Mouse (Mus musculus) forebrain, embryonic 10.5 days (tissue): ENCODE results near the gene 1700025C18Rik. TPM values are rescaled to one million over a fixed set of nuclear protein-coding genes. Genes with fewer than 3 reads are reported as not detected.

ENCODE experiments used
- DNase-seq: peaks from one replicate; pipeline ENCODE4 v3.0.0-alpha.2; 2017; ENCODE audit warnings: low spot score; ENCODE audit errors: extremely low spot score
- H3K27ac ChIP-seq: fragments of 300-500 bp; sonication (generic); 2 replicates; pipeline ENCODE4 v1.5.1; 2016; ENCODE audit warnings: mild to moderate bottlenecking
- H3K27me3 ChIP-seq: fragments of 300-500 bp; sonication (generic); 2 replicates; pipeline ENCODE4 v1.6.1; 2016; ENCODE audit warnings: mild to moderate bottlenecking; ENCODE audit not compliant: poor library complexity, severe bottlenecking
- H3K36me3 ChIP-seq: fragments of 300-500 bp; sonication (generic); replicated peaks from 2 replicates; pipeline ENCODE4 v1.6.1; 2016; ENCODE audit warnings: mild to moderate bottlenecking, moderate library complexity
- H3K4me1 ChIP-seq: fragments of 300-500 bp; sonication (generic); 2 replicates; pipeline ENCODE4 v1.6.1; 2016
- H3K4me3 ChIP-seq: fragments of 300-500 bp; sonication (generic); 2 replicates; pipeline ENCODE4 v1.5.1; 2016; ENCODE audit warnings: mild to moderate bottlenecking, moderate library complexity
- H3K9me3 ChIP-seq: fragments of 300-500 bp; sonication (generic); 2 replicates; pipeline ENCODE4 v1.6.1; 2016; ENCODE audit warnings: mild to moderate bottlenecking, moderate library complexity
- WGBS: fragments of 180-500 bp; shearing (Covaris S2); methylation state at CpG from one replicate; pipeline ENCODE4 v1.1.7; 2016; 5-methylcytosine and 5-hydroxymethylcytosine counted together
- polyA plus RNA-seq: library from polyadenylated mRNA; unstranded; fragments of >200 nt; fragmentation: Nextera tagmentation; extraction: Ambion mirVana; gene quantifications from 2 replicates; pipeline ENCODE4 v1.2.1, GENCODE M21; 2016

1700025C18Rik gene
- polyA plus RNA-seq, 1 experiment from 2014 or later, result not detected

DNA sequence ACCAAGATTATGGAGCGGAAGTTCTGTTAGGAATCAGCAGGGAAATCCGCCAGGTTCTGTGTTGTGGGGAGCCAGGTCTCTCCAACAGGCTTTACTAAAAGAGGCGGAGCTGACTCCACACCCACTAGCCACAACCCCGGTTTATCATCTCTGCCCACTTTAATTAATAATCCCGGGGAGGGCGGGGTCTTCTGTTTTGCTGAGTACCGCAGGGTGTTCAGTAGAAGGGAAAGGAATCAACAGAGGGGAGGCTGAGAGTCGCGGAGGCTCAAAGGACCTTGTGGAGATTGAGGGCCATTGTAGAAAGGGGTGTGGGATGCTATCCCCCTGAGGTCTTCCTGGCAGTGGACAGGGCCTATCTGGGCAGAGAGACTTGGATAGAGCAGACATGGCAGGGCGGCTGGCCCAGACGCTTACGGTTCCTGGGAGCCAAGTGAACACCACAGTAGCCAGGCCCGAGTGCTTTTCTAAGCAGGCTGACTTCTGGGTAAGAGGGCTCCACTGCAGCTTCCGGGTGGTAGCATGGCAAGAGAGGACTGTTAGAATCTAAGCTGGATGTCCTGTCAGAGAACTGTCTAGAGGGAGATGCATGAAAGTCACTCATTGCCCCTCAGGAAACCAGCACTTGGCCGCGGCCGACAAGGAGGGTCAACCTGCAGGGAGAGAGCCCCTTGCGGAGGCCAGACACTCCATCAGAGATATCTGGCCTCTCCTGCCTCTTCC, 39.6 kb downstream of the 1700025C18Rik start:
- H3K27me3 ChIP-seq, result peaks cover 23% of the 10 kb centered on the region
- WGBS, result 70% methylated on average over 18 of the region's 18 CpGs
- no peak overlapping the region for H3K4me3 ChIP-seq
- H3K9me3 ChIP-seq, result no peaks in the 10 kb centered on the region
- no peaks in the 10 kb centered on the region for H3K36me3 ChIP-seq
- peak overlapping the region; percentile 26; the same call in 1 of the 2 replicates for H3K27ac ChIP-seq
- peaks cover 36% of the 10 kb centered on the region for H3K4me1 ChIP-seq
- no peak for DNase-seq

DNA sequence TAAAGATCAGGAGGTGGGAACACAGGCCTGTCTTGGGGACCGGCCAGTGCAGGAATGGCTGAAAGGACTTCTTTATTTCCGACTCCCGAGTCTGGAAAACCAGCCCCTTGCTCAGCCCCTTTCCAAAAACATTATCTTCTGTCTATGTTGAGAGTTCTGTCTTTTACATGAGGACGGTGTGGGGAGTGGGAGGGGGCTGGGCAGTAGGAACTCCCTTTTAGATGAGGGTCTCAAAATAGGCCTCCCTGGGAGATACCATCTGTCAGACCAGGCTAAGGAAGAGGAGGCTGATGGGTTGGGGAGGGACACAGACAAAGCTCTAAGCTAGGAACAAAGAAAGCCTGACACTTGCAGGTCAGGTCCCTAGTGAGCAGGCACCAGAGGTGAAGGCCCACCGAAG, 41.5 kb downstream of the 1700025C18Rik start:
- Histone ChIP-seq H3K4me3 (no peak overlapping the region), H3K27ac (0 out of 2 replicates have a peak overlapping the region, but pooled peaks have one; percentile 9), H3K36me3 (no peaks in the 10 kb centered on the region), H3K4me1 (peaks cover 27% of the 10 kb centered on the region), H3K27me3 (peaks cover 8% of the 10 kb centered on the region; the same call in 1 of the 2 replicates), H3K9me3 (no peaks in the 10 kb centered on the region)
- WGBS, result 69% methylated on average over 5 of the region's 5 CpGs
- no peak for DNase-seq

DNA sequence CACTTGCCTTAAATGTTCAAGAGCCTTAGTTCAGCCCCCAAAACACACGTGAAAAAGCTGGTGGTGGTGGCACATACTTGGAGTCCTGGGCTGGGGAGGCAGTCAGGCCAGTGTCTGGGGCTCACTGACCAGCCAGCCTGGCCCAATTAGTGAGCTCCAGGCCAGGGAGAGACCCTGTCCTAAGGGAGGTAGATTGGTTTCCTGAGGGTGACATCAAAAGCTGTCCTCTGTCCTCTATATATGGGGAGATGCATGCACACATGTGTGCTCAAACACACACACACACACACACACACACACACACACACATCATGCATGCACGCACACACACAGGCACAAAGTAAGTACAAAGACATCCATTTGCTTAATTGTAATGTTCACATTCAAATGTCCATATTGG, 46.8 kb downstream of the 1700025C18Rik start:
- DNase-seq, result no peak
- Histone ChIP-seq H3K9me3 (no peaks in the 10 kb centered on the region), H3K27ac (peak overlapping the region; percentile 63), H3K27me3 (peaks cover 29% of the 10 kb centered on the region), H3K4me1 (peaks cover 29% of the 10 kb centered on the region), H3K36me3 (no peaks in the 10 kb centered on the region), H3K4me3 (peak overlapping the region; percentile 30; the same call in 1 of the 2 replicates)
- 51% methylated on average over 2 of the region's 2 CpGs for WGBS

DNA sequence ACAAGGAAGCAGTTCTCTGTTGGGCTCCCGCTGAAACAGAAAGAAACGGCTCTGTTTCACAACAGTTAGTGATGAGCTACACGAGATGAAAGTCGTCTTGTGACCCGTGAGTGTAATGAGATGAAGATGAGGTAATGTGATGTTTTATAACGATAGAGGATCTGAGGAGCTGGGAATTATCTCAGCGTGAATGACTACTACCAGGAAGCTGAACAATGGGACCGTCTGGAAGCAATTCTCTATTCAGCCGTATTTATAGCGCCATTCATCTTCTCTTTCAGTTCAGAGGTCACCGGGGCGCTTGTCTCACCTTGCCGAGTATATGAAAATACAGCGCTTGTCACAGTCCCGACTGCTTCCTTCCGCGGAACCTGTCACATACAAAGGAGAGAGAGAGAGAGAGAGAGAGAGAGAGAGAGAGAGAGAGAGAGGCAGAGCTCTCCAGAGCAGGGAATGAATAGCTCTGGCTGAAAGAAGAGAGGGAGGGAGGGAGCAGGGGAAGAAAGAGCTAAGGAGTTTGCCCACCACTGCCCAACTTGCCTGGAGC, 47.4 kb downstream of the 1700025C18Rik start:
- DNase-seq, result no peak
- WGBS, result 7% methylated on average over 17 of the region's 17 CpGs
- peak overlapping the region; percentile 63 for H3K27ac ChIP-seq
- peaks cover 29% of the 10 kb centered on the region for H3K4me1 ChIP-seq
- no peaks in the 10 kb centered on the region for H3K9me3 ChIP-seq
- peaks cover 29% of the 10 kb centered on the region for H3K27me3 ChIP-seq
- no peaks in the 10 kb centered on the region for H3K36me3 ChIP-seq
- H3K4me3 ChIP-seq, result peak overlapping the region; percentile 30

DNA sequence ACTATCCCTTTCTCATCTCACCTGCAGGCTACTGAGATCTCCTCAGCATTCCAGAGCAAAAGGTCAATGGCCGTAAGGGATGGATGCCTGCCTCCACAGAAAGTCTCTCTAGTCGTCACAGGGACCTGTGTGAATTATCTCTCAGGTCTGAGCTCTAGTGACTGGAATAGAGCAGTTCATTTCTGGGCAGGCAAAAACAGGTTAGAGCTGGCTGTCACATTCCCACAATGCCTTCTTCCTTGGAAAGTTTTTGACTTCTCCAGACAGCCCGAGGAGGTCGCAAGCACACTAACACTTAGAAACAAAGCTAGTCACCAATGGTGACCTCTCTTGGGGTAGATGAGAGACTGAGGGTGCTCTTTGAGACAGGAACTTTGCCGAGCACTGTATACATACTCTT, 48.4 kb downstream of the 1700025C18Rik start:
- H3K27ac ChIP-seq, result no peak overlapping the region
- WGBS, result 78% methylated on average over 5 of the region's 5 CpGs
- no peaks in the 10 kb centered on the region for H3K9me3 ChIP-seq
- no peaks in the 10 kb centered on the region for H3K36me3 ChIP-seq
- peaks cover 29% of the 10 kb centered on the region for H3K4me1 ChIP-seq
- H3K27me3 ChIP-seq, result peaks cover 29% of the 10 kb centered on the region
- no peak overlapping the region for H3K4me3 ChIP-seq
- no peak for DNase-seq

DNA sequence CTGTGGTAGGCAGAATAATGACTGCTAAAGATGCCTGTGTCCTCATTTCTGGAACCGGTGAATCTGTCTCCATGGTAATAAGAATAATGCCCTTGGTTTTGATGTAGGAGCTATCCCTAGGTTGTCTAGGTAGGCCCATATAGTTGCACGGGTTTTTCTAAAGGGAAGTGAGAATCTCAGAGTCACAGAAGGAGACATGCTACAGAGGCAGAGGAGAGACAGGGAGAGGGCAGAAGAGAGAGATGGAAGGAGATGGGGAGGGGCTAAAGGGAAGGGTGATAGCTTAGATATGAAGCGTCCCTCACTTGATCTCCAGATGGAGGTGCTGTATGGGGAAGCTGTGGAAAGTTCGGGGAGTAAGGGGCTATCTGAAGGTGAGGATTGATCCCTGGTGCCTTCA, 53.1 kb downstream of the 1700025C18Rik start:
- H3K4me1 ChIP-seq, result peaks cover 35% of the 10 kb centered on the region
- H3K9me3 ChIP-seq, result no peaks in the 10 kb centered on the region
- no peaks in the 10 kb centered on the region for H3K36me3 ChIP-seq
- H3K27me3 ChIP-seq, result peaks cover 18% of the 10 kb centered on the region
- no peak overlapping the region for H3K4me3 ChIP-seq
- no peak overlapping the region for H3K27ac ChIP-seq
- 82% methylated on average over 4 of the region's 4 CpGs for WGBS
- no peak for DNase-seq

DNA sequence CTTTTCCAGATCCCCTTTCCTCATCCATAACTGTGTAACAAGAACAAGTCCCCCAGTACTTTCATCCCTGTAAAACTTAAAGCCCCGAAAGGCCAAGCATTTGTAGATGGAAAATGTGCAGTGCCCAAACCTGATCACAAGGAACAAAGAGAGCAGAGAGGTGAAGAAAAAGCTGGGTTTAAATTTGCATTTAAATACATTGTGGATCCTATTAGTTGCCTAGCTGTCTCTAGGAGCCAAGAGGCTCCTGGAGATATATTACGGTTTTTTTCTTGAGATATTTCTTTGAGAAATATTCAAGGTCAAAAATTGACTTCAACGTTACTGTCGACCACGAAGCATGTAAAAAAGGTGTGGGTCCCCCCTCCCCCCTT, 55.5 kb downstream of the 1700025C18Rik start:
- peak overlapping the region; percentile 100 for H3K27ac ChIP-seq
- no peak for DNase-seq
- 32% methylated on average over 5 of the region's 5 CpGs for WGBS
- H3K4me3 ChIP-seq, result peak overlapping the region; percentile 94
- H3K27me3 ChIP-seq, result no peaks in the 10 kb centered on the region; the same call in 1 of the 2 replicates
- H3K36me3 ChIP-seq, result peaks cover 10% of the 10 kb centered on the region; the same call in 1 of the 2 replicates
- H3K4me1 ChIP-seq, result peaks cover 40% of the 10 kb centered on the region
- H3K9me3 ChIP-seq, result no peaks in the 10 kb centered on the region

DNA sequence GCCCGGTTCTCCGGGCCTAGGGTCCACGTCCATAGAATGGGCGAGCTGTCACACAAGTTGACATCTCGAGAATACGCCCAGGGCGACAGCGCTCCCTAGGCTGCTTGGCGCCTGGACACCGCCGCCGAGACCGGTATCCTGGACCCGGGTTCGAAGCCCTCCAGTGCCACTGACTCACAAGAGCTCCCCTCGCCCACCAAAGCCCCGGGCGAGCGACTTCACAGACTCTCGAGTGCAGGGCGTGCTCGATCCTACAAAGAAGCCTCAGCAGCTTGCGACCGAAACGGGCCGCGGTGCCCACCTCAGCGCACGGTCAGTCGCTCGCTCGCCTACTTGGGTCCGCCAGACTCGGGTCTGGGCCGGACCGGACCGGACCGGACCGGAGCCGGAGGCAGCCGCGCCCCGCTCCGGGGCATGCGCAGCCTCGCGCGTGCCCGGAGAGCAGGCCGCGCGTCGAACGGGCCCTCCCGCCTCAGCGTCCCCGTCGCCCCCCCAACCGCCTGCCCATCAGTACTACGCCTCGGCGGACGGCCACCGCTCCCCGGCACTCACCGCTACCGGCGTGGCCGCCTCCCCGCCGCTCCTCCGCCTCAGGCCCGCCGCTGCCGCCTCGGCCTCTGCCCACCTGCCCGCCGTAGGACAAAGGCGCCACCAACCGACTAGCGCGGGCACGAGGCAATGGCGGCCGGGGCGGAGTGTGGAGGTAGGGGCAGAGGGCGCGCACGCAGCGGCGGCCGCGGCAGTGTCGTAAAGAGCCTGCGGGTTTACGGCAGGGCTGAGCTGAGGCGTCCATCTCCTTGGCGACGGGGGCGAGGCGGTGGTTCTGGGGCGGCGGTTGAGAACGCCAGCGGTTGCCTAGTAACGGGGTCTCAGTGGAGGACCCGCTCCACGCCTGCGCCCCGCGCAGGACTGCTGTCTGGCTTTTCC, 56.2 kb downstream of the 1700025C18Rik start, which contains the start of gene Ncoa5:
Ncoa5 (minus strand) TSS at position 737 of the 927 bp plus-strand sequence.
- under 1% methylated on average over 108 of the region's 111 CpGs for WGBS
- peaks cover 40% of the 10 kb centered on the region for H3K4me1 ChIP-seq
- H3K27ac ChIP-seq, result peak within 1 kb of the TSS; percentile 100
- H3K4me3 ChIP-seq, result peak within 1 kb of the TSS; percentile 94
- H3K9me3 ChIP-seq, result no peaks in the 10 kb centered on the region
- peak; percentile 99 for DNase-seq
- H3K27me3 ChIP-seq, result no peaks in the 10 kb centered on the region
- H3K36me3 ChIP-seq, result peaks cover 10% of the 10 kb centered on the region; the same call in 1 of the 2 replicates

DNA sequence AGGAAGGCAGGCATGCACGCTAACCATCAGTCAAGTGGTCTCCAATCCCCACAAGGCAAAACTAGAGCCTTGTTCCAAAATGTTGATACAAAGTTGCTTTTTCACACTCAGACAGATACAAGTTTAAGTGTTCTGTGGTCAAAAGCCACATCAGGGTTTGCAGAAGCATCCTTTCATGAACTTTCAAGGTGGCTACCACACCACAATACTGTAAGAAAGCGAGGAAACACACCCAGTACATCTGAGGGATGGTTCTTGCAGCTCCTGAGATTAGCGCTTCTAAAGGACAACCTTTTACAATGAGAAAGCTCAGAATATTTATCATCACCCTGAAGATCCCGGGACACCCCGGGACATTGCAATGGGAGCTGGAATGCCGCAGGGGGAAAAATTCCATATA, 57.2 kb downstream of the 1700025C18Rik start:
- peaks cover 40% of the 10 kb centered on the region for H3K4me1 ChIP-seq
- 67% methylated on average over 6 of the region's 6 CpGs for WGBS

DNA sequence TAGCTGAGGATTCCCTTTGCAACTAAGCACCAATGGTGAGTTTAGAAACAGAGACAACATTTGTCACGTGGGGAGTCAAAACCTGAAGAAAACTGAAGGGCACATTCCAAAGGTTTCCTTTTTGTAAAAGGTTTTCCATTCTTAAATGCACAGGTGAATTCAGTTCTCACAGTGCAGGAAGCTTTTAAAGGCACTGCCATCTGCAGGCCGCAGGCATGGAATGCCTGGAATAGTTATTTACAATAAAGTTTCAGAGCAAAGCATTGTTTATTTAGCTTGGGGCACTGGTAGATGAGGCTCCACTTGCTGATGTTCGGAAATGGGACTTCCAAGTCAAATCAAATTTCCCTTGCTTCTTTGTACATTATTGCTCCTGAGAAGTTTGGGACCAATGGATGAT, 58.0 kb downstream of the 1700025C18Rik start:
- Histone ChIP-seq H3K27me3 (no peaks in the 10 kb centered on the region), H3K36me3 (peaks cover 18% of the 10 kb centered on the region), H3K9me3 (no peaks in the 10 kb centered on the region), H3K27ac (no peak overlapping the region), H3K4me3 (peak overlapping the region; percentile 94; the same call in 1 of the 2 replicates), H3K4me1 (peaks cover 40% of the 10 kb centered on the region)
- WGBS, result 69% methylated on average over 3 of the region's 3 CpGs
- no peak for DNase-seq

More for the DNA sequence above, 57.2 kb downstream of the 1700025C18Rik start:
- H3K9me3 ChIP-seq, result no peaks in the 10 kb centered on the region
- no peak for DNase-seq
- H3K4me3 ChIP-seq, result peak overlapping the region; percentile 94
- H3K27ac ChIP-seq, result peak overlapping the region; percentile 100; the same call in 1 of the 2 replicates
- H3K36me3 ChIP-seq, result peaks cover 18% of the 10 kb centered on the region
- H3K27me3 ChIP-seq, result no peaks in the 10 kb centered on the region
